Mouse (Mus musculus): Measurements from ENCODE around the gene Ddx25. TPM values are rescaled to one million over a fixed set of nuclear protein-coding genes. Genes with fewer than 3 reads are reported as not detected.

Gene Ddx25
- polyA plus RNA-seq (2012): not detected in 2 replicates

DNA sequence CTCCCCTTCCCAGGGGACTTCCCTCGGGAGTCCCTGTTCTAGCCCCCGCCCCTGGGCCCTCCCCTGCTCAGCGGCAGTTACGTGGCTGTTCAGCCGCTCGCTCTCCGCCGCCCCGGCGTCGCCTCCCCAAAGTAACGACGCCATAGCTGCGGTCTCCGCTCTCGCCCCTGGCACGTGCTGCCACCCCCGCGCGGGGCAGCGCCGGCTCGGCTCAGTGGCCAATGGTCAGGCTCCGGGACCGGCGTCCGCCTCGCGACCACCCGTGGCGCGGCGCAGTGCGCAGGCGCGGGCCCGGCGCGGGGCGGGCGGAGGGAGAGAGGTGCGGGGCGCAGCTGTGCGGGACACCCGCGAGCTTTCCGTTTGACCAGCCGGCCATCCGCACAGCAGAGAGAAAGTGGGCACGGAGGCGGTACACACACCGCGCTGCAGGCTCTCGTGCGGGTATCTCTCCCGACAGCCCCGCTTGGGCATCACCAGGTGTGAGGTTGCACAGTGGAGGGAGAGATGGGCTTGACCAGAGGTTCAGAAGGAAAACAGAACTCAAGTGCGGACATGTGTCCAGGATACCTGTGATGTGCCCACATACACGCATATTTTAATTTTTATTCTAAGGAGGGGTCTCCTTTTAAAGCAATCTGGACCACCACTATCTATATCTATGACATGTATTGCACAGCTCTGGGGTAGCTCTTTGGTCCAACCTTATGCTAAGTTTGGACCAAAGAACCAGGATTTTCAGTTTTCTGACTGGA, at the start of gene Ddx25, which contains the start of gene Pus3:
Ddx25 (minus strand) TSS at position 272 of the 752 bp plus-strand sequence.
Pus3 (plus strand) TSS at position 339 of the 752 bp plus-strand sequence.
- peaks cover 7% of the 10 kb centered on the region; the same call in 1 of the 2 replicates for H3K9me3 ChIP-seq (ENCODE audit: control insufficient read depth, low read length)
- H3K36me3 ChIP-seq (ENCODE audit: control insufficient read depth): peaks cover 32% of the 10 kb centered on the region
- TF ChIP-seq GATA1 (IDR thresholded peaks at IDR 0.05; ENCODE audit: low read length) (no peak), TAL1 (IDR thresholded peaks at IDR 0.05; ENCODE audit: low read length) (no peak)
- H3K4me3 ChIP-seq (replicated peaks): peak within 1 kb of the TSS; percentile 81
- H3K4me1 ChIP-seq (ENCODE audit: control insufficient read depth): peaks cover 27% of the 10 kb centered on the region
- peaks cover 48% of the 10 kb centered on the region for H3K27me3 ChIP-seq (ENCODE audit: control insufficient read depth)

DNA sequence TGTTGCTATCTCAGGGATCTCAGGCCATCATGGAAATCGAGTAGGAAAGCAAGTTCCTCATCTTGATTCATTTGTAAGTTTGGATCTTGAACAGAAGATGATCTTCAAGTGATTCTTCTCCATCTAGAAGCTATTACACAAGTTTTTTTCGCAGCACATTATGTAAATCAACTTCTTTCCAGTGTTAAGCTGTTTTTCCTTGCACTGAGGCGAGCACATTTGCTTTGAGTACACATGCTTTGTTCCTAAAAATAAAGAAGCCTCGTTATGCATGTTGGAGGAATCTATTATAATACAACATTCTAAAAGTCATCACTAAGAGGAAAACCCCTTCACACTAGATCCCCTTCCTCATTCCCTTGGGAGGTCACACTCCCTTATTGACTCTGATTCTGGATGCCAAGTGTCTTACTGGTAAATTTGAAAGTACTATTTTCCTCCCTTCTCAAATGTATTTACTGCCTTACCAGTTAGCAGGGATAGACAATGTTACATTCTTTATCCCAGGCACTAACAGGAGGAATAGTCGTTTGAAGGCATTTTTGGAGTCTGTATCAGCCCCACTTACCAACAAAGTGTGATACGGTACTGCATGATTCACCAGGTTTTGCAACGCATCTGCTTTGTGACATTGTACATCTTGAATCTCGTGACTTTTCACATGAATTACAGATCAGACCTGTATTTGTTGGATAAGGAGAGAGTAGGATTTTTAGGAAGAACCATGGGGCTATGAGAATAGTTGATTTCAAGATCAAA, 49.5 kb upstream of the Ddx25 start:
- H3K4me1 ChIP-seq (ENCODE audit: control insufficient read depth): no peaks in the 10 kb centered on the region

GRCm38 (mm10) chr9:35592903-35593302, 34.6 kb upstream of the Ddx25 start:
- Histone ChIP-seq H3K36me3 (ENCODE audit: control insufficient read depth) (no peaks in the 10 kb centered on the region), H3K9me3 (ENCODE audit: control insufficient read depth, low read length) (no peaks in the 10 kb centered on the region), H3K4me3 (replicated peaks) (no peak overlapping the region), H3K4me1 (ENCODE audit: control insufficient read depth) (no peaks in the 10 kb centered on the region), H3K27me3 (ENCODE audit: control insufficient read depth) (no peaks in the 10 kb centered on the region)
- TF ChIP-seq TAL1 (IDR thresholded peaks at IDR 0.05; ENCODE audit: low read length) (no peak), GATA1 (IDR thresholded peaks at IDR 0.05; ENCODE audit: low read length) (no peak)

More for the DNA sequence above, 49.5 kb upstream of the Ddx25 start:
- H3K36me3 ChIP-seq (ENCODE audit: control insufficient read depth): no peaks in the 10 kb centered on the region
- H3K4me3 ChIP-seq (replicated peaks): no peak overlapping the region
- no peaks in the 10 kb centered on the region for H3K27me3 ChIP-seq (ENCODE audit: control insufficient read depth)
- H3K9me3 ChIP-seq (ENCODE audit: control insufficient read depth, low read length): no peaks in the 10 kb centered on the region
- TF ChIP-seq TAL1 (IDR thresholded peaks at IDR 0.05; ENCODE audit: low read length): no peak
- no peak for TF ChIP-seq GATA1 (IDR thresholded peaks at IDR 0.05; ENCODE audit: low read length)

DNA sequence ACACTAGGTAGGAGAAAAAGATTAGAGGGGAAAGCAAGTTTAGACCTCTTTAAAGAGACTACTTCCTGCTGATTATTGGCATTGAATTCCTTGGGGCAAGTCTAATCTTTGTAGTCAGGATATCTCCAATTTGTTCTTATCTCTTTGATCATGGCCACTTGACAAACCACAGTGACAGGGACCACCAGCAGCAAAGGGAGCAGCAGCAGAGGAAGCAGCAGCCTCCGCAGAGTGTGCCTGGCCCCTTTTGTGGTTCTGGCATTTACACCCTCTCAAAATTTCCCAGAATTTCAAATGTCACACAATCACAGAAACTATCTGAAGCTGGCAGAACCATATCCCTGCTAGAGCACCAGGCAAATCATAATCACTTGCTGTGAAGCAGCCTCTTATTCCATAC, 29.3 kb upstream of the Ddx25 start:
- no peaks in the 10 kb centered on the region for H3K27me3 ChIP-seq (ENCODE audit: control insufficient read depth)
- TF ChIP-seq TAL1 (IDR thresholded peaks at IDR 0.05; ENCODE audit: low read length) (no peak), GATA1 (IDR thresholded peaks at IDR 0.05; ENCODE audit: low read length) (no peak)
- no peak overlapping the region for H3K4me3 ChIP-seq (replicated peaks)
- no peaks in the 10 kb centered on the region for H3K4me1 ChIP-seq (ENCODE audit: control insufficient read depth)
- no peaks in the 10 kb centered on the region for H3K36me3 ChIP-seq (ENCODE audit: control insufficient read depth)
- H3K9me3 ChIP-seq (ENCODE audit: control insufficient read depth, low read length): no peaks in the 10 kb centered on the region

DNA sequence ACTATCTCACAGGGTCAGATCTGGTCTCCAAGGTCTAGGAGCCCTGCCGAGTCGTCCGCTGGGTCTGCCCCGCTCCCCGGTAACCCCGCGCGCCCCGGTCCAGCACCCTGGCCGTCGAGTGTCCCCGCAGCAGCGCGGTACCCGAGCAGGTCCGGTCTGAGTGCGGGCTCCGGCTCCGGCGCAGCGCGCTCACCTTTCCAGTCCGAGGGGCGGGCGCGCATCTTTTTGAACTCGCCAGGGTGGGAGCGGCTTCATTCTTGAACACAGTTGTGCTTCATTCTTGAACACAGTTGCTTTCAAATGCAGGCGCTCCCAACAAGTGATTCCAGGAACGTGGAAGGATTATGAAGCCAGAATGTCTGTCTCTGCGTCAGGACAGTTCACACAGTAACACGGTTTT, 16.1 kb upstream of the Ddx25 start:
- no peak for TF ChIP-seq GATA1 (IDR thresholded peaks at IDR 0.05; ENCODE audit: low read length)
- TF ChIP-seq TAL1 (IDR thresholded peaks at IDR 0.05; ENCODE audit: low read length): no peak
- H3K36me3 ChIP-seq (ENCODE audit: control insufficient read depth): no peaks in the 10 kb centered on the region
- H3K4me3 ChIP-seq (replicated peaks): no peak overlapping the region
- H3K9me3 ChIP-seq (ENCODE audit: control insufficient read depth, low read length): no peaks in the 10 kb centered on the region; the same call in 1 of the 2 replicates
- peaks cover 53% of the 10 kb centered on the region for H3K27me3 ChIP-seq (ENCODE audit: control insufficient read depth)
- peaks cover 10% of the 10 kb centered on the region for H3K4me1 ChIP-seq (ENCODE audit: control insufficient read depth)

DNA sequence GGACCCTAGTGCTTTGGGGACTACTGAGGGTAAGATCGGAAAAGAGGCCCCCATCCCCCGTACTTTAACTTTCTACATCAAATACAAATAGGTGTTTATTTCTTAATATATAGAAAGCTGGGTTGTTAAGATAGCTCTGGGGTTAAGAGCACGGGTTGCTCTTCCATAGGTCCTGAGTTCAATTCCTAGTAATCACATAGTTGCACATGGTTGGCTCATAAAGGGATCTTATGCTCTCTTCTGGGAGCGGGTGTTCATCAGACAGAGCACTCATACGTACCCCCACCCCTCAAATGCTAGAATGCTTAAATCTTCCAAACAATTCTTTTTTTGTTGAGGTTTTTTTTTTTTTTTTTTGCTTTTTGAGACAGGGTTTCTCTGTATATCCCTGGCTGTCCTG, 12.3 kb upstream of the Ddx25 start:
- peaks cover 44% of the 10 kb centered on the region for H3K27me3 ChIP-seq (ENCODE audit: control insufficient read depth)
- peaks cover 26% of the 10 kb centered on the region for H3K4me1 ChIP-seq (ENCODE audit: control insufficient read depth)
- H3K4me3 ChIP-seq (replicated peaks): peak overlapping the region; percentile 100
- peaks cover 29% of the 10 kb centered on the region for H3K36me3 ChIP-seq (ENCODE audit: control insufficient read depth)
- H3K9me3 ChIP-seq (ENCODE audit: control insufficient read depth, low read length): no peaks in the 10 kb centered on the region; the same call in 1 of the 2 replicates
- no peak for TF ChIP-seq TAL1 (IDR thresholded peaks at IDR 0.05; ENCODE audit: low read length)
- no peak for TF ChIP-seq GATA1 (IDR thresholded peaks at IDR 0.05; ENCODE audit: low read length)

- H3K4me1 ChIP-seq (ENCODE audit: control insufficient read depth): peaks cover 27% of the 10 kb centered on the region
- H3K4me3 ChIP-seq (replicated peaks): peak within 1 kb of the TSS; percentile 100
- no peak for TF ChIP-seq GATA1 (IDR thresholded peaks at IDR 0.05; ENCODE audit: low read length)
- TF ChIP-seq TAL1 (IDR thresholded peaks at IDR 0.05; ENCODE audit: low read length): no peak
- peaks cover 37% of the 10 kb centered on the region for H3K27me3 ChIP-seq (ENCODE audit: control insufficient read depth)
- peaks cover 37% of the 10 kb centered on the region for H3K36me3 ChIP-seq (ENCODE audit: control insufficient read depth)
- no peaks in the 10 kb centered on the region; the same call in 1 of the 2 replicates for H3K9me3 ChIP-seq (ENCODE audit: control insufficient read depth, low read length)
Measured at GRCm38 (mm10) chr9:35569571-35570534, 11.5 kb upstream of the Ddx25 start, which contains the start of the genes Pate2 and Hyls1. TSS of gene Pate2 (plus strand) at chr9:35570284. TSS of gene Hyls1 (minus strand) at chr9:35570398.

DNA sequence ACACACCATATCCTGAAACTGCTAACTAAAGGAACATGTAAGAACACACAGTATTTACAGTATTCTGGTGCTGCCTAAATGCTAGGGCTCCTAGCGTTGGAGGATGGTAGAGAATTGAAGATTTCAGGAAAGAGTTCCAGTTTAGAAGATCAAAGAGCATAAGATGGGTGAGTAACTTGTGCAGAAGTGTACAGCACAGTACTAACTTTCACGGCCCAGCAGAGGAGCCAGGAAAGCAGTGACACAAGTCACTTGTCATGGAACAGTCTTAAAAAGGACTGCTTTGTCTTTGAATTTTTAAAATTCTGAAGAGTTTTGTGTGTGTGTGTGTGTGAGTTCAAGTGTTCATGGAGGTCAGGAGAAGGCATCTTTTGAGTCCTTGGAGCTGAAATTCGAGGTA, 9.7 kb upstream of the Ddx25 start:
- peaks cover 55% of the 10 kb centered on the region for H3K36me3 ChIP-seq (ENCODE audit: control insufficient read depth)
- no peak for TF ChIP-seq GATA1 (IDR thresholded peaks at IDR 0.05; ENCODE audit: low read length)
- TF ChIP-seq TAL1 (IDR thresholded peaks at IDR 0.05; ENCODE audit: low read length): no peak
- H3K4me3 ChIP-seq (replicated peaks): peak overlapping the region; percentile 100

More for the DNA sequence above, 9.7 kb upstream of the Ddx25 start:
- no peaks in the 10 kb centered on the region for H3K9me3 ChIP-seq (ENCODE audit: control insufficient read depth, low read length)
- peaks cover 31% of the 10 kb centered on the region for H3K4me1 ChIP-seq (ENCODE audit: control insufficient read depth)
- peaks cover 19% of the 10 kb centered on the region for H3K27me3 ChIP-seq (ENCODE audit: control insufficient read depth)
